Mouse (Mus musculus) brain, embryonic 18.5 days (tissue): ENCODE measurements around the gene Tmem177.

ENCODE experiments used
- DNase-seq: peaks from one replicate; pipeline ENCODE4 v3.0.0-alpha.2; 2012; ENCODE audit warnings: low read depth, low spot score

The Tmem177 gene

DNA sequence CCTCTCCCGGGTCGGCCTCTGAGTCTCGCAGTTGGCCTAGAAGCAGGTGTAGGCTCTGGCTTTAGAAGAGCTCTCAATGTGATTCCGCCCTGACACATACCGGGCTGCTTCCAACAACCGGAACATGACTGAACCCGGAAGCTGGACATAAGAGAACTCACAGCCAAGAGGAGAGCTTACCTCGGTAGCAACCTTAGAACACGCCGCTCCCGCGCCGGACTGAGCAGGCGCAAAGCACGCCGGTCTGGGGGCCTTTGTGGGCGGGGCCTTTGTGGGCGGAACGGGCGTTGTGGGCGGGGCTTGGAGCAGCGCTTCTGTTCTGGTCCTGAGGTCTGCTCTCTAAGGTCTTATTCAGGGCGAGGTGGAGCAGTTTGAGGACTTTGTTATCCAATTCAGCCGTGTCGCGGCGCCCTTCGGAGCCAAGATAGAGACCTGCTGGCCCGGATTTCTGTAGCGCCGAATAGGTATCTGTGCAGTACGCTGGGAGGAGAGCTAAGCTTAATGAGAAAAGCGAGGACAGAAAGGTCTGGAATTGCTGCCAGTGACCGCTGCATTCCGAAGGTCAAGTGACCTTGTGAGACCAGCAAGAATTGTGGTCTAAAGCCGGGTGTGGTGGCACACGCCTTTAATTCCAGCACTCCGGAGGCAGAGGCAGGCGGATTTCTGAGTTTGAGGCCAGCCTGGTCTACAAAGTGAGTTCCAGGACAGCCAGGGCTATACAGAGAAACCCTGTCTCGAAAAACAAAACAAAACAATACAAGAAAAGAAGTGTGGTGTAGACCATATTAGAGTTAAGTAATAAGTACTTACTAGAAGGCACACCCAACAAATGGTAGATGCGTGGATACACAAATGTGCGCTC lies at the start of gene Tmem177:
TSS of gene Tmem177 (minus strand) at position 256 of the 862 bp plus-strand sequence.
- no peak for DNase-seq

DNA sequence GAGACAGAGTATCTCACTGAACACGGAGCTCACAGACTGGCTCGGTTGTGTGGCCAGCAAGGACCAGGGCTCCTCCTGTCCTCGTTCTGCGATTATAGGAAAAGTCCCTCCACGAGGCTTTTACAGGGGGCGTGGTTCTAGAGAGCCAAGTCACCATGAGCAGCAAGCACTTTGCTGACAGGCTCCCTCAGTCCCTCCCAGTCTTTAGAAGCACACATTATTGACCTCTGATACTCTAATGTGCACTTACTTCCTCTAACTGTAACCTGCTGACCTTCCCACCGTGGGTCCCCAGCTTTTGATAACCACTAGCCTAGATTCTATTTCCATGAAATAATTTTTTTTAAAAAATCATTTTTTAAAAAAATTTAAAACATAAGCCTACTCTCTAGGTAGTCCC lies 46.9 kb upstream of the Tmem177 start:
- DNase-seq = no peak

DNA sequence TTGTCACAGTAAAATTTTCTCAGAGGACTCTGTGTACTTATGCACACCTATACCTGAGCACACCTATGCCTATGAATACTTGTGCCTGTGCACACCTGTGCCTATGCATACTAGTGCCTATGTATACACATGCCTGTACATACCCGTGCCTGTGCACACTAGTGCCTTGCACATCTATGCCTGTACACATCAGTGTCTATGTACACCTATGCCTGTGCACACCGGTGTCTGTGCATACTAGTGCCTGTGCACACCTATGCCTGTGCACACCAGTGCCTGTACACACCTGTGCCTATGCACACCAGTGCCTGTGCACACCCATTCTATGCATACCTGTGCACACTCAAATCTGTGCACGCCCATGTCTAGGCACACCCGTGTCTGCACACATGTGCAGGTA lies 46.5 kb upstream of the Tmem177 start:
- DNase-seq = no peak

DNA sequence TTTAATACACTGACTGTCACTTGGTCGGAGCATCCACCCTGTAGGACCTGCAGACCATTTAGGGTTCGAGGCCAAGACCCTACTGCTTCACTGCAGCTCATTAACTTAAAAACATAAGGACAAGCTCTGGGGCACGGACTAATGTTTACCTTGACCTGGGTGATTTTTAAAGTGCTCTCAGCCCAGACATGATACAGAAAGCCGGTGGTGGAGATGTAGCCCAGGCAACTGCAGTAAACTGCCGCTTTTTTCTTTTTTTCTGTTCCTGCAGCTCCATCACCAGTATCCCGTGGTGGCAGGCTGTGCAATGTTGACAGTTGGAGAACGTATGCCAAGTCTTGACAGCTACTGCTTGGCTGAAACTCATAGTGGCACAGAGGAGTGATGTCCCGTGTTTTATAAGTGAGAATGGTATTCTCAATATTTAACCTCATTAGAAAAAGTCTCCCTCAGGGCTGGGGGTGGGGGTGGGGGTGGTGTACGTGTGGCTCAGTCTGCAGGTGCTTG lies 44.8 kb upstream of the Tmem177 start:
- peak; percentile 28 for DNase-seq

DNA sequence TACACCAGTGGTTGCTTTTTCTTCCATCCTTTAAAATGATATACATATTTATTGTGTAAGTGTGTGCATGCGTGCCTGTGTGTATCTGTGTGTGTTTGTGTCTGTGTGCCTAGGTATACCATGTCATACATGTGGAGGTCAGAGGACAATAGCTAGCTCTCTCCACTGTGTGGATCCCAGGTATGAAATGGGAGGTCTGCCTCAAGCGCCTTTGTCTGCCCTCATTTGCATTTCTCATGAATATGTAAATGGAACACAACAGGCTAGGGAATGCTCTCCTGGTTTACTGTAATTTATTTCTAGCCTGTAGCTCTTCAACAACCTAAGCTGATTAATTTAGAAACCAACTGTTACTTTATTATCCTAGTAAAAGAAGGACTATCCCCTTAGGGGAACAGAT lies 41.7 kb upstream of the Tmem177 start:
- DNase-seq = no peak

DNA sequence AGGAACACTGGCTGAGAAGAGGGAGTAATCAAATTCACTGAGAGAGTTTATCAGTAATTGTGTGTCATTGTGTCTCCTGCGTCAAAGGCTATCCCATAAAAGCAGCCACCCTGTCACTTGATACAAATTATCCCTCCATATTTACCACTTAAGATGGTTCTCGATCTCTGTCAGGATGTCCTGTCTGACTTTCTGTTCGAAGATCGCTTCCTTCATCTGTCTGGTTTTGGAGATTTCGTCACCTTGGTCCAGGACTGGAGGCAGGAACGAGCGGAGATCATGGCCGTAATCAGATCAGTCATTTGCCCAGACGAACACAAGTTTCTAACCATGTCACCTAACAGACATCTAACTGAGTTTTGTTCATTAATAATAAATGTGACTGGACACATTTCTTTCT lies 40.4 kb upstream of the Tmem177 start:
- DNase-seq = no peak

DNA sequence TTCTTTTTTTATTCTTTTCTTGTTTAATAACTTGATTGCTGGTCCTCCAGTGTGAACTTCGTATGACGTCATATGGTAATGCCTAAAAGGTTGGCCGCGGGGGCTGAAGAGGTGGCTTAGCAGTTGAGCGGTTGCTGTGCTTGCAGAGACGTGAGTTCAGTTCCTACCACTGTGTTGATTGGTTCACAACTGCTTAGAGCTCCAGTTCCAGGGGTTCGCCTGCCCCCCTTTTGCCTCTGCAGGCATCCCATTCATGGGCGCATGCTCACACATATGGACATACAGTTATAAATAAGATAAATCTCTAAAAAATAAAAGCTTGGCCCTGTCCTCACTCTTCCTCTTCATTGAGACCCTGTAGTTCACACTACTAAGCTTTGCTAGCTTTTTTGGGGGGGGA lies 37.1 kb upstream of the Tmem177 start:
- no peak for DNase-seq

DNA sequence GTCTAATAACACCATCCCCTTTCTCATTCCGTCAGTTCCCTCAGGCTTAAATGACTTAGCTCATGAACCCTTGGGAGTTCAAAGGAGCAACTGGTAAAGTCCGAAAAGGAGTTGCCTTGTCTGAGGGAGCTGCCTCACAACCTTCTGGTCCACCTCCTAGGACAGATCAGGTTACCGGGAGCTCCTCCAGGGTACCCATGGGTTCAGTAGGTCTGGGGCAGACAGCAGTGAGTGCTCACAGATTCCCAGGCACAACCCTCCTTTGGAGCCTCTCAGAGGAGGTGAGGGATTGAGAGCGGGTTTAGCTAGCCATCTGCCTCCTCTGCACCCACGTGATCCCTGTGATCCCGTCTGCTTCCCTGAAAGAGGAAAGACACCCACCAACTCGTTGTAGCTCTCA lies 23.9 kb upstream of the Tmem177 start:
- DNase-seq = no peak

DNA sequence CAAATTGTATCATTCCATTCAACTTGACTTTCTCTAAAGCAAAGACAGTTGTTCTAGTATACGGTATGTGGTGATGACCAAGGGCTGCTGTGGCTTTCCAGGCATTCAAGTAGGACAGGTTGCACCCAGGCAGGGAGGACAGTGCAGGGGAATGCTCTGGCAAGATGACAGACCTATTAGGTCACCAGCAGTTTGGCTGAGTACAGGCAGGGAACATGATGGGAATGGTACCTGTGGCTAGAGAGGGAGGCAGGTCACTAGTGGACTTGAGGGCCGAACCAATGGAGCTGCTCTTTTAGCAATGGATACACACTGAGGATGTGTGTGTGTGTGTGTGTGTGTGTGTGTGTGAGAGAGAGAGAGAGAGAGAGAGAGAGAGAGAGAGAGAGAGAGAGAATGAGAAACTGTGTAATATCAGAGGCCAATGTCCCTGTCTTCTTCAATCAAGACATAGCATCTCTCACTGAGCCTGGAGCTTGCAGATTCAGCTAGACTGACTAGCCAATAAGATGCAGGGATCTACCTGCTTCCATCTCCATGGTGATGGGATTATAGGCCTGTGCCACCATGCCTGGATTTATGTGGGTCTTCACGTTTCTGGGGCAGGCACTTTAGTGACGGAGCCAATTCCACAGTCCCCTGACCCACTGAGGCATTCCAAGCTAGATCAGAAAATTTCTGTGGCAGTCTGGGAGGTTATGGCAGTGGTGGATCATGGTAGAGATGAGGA lies 18.6 kb upstream of the Tmem177 start:
- no peak for DNase-seq

DNA sequence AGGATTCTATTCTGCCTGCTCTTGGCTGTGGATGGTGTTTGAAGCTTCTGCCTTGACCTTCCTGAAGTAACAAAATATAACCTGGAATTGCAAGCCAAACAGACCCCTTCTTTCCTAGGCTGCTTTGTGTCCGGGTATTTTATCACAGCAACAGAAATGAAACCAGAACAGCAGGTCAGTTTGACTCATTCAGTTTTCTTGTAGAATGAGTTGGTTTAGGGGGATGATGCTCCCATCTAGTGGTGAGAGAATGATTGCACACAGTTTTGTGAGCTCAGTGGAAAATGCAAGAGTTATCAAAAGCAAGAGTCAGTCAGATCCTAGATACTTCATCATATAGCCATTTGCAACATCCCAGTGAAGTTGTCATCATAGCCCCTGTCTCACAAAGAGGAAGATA lies 16.7 kb upstream of the Tmem177 start:
- DNase-seq = peak; percentile 37

DNA sequence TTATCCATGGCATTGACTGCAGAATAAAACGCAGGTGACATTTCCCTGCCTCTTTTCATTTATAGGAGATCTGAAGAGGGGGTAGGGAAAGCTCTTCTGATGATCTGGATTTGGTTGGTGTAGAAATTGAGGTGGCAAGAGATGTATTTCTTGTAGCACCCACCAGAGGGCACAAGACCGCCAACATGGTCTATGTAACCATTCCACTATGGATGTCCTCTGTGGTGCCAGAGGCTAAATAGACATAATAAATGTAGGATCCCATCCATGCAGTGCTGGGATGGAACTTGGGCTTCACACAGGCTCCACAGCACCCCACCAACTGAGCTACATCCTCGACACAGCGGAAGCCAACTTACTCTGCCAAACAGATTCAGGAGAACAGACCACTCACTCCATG lies 6.3 kb upstream of the Tmem177 start:
- no peak for DNase-seq

DNA sequence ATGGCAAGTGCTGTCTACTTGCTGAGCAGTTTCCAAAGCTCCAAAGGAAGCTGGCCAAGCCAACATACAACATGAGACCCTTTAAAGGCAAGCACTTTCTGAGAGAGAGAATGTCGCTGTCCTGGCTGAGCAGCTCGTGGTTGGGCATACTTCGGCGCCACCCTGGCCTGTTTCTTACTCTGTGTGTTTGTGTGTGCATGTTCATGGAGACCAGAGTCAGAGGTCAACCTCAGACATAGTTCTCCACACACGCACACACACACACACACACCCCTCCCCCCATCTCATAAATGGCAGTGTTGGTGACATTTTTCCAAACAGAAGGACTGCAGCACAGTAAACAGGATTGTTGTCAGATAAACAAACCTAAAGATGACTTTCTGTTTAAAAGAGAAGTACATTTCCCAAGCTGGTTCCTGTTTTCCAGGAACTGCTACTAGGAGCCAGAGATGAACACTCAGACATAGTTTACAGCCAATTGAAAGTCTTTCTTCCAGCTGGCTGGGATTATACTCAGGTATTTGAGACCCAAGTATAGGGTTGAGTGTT lies 3.9 kb upstream of the Tmem177 start:
- DNase-seq = no peak

DNA sequence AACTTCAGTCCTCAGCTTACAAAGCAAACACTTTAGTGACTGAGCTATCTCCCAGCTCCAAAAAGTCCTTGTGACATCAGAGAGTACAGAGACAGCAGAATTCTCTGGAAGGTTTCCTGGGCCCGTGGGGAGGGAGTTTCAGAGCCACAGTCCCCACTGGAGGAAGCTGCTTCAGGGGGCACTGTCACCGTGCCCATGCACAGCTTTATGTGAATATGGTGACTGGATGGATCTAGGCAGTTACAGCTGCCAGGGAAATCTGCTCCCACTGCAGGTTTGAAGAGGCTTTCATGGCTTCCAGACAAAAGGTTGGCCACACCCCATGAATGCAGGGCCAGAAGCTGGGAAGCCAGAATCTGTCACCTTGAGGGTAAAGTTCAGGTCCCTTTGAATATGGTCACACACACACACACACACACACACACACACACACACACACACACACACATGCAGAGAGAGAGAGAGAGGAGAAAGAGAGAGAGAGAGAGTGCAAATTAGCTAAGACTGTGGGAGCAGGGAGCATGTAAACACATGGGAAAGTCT lies 5.7 kb downstream of the Tmem177 start:
- DNase-seq = no peak

DNA sequence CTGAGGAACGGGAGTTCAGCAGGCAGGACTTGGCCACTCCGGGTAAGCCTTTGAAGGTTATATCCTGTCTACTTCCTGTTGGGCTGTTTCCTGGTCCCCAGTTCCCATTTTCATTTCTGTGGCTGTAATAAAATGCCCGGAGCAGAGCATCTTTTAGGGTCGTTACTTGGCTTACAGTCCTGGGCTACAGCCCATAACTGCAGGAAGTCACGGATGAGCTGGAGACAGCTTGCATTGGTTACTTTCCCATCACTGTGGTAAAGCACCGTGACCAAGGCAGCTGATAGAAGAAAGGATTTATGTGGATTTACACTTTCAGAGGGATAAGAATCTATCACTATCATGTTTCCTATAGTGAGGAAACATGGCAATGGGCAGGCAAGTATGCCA lies 9.8 kb downstream of the Tmem177 start:
- DNase-seq = no peak

DNA sequence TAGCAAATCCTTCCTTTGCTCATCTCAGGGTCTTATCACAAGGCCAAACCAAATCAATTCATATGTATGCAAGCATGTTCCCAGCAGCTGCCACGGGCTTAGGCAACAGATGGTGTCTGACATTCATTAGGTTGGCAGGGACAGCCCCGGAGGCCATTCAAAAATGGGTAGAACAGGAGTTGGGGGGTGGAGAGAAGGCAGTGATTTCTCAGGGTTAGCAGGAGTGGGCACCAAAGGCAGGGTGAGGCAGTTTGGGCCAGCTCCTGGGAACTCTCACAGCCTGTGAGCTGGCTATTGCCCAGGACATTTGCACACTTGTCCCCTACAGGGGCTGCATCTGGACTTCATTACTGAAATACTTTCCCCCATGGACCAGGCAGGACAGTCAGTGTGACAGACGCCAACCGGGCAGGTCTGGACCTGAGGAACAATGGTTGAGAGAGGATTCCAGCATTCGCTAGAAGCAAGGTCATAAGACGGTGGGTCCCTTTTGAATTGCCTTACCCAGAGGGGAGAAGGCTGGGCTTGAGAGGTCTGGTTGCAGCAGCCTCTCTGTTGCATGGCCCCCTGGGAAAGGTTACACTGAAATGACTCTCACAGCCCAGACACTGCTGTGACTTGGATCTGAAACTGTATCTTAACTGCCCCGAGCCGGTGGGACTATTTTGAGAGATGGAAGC lies 10.3 kb downstream of the Tmem177 start:
- no peak for DNase-seq

DNA sequence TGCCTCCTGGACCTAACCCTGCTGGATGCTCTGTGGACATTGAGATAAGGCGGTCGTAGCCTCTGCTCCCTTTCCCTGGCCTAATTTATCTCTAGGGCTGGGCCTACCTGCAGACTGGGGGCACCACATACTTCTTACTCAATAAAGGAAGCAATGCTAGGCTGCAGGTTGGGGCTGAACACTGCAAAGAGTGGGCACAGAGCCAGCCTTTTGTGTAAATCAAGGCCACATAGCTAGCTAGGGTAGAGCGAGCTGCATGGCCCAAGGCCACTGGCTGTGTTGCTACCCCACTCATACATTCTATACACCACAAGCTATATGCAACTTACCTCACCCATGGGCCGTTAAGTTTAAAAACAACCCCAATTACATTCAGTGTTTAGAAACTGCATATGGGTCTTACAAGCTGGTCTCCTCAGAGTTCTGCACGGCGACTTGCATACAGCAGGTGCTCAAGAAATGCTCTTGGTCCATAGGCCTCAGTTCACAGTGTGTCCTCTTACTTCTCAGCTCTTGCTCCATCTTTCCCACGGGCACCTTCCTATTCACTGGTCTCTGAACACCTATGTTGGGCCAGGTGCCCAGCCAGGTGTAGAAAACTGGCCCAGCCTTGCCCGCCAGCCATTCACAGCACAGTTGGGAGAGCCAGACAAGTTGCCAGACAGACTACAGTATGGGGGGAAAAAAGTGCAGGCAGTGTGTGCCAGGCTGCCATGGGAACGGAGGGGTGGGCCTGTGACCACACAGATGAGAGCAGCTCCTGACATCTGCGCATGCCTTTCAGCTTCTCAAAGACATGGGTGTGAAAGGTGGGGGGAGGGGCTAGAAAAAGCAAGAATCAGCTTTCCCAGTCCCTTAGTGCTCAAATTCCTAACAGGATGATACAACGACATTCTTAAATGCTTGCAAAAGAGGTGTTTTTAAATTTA lies 13.5 kb downstream of the Tmem177 start:
- DNase-seq = peak; percentile 79

DNA sequence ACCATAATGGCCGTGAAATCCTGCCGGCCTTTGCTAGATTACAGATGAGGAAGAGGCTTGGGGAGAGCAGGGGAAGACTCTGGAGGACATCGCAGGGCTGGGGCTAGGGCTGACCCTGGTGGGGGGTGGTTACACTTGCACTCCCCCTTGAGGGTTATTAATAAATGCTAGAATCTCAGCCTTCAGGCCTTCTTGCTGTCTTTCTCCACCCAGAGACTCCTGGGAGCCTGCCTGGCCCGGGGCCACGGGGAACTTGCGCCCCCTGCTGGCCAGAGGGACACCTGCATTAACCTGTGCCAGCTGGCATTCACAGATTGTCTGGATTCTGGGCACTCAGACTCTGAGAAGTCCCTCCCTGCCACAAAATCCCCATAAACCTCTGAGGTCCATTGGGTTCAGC lies 18.1 kb downstream of the Tmem177 start:
- DNase-seq = no peak

DNA sequence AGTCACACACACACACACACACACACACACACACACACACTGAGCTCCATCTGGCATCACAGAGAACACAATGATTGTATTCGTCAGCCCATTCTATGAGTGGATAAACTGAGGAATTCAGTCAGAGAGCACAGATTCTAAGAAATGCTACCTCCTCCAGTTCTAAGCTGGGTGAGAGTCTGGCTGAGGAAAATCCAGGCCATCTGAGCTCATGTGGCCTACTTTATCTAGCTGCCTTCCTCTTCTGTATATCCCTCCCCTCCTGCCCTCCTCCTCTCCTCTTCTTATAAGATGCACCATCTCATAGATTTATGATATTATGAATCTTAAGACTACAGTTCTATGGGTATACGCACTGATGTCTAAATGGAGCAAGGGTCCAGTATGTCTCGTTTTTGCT lies 19.4 kb downstream of the Tmem177 start:
- DNase-seq = no peak

DNA sequence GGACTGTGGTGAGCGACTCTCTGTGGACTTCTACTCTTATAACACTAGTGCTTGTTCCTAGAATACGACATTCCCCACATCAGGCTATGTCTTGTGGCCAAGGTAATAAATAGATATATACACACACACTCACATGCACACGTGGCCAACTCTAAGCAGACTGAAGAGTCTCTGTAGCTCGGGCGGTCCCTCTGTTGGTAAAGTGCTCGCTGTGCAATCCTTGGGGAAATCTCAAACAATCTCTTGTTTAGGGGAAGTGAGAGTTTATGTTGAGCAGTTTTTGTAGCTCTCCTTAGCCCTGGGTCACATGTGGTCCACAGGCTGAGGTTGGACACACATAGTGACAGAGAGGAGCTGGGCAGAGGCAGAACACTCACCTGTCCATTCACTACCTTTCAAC lies 20.1 kb downstream of the Tmem177 start:
- no peak for DNase-seq

DNA sequence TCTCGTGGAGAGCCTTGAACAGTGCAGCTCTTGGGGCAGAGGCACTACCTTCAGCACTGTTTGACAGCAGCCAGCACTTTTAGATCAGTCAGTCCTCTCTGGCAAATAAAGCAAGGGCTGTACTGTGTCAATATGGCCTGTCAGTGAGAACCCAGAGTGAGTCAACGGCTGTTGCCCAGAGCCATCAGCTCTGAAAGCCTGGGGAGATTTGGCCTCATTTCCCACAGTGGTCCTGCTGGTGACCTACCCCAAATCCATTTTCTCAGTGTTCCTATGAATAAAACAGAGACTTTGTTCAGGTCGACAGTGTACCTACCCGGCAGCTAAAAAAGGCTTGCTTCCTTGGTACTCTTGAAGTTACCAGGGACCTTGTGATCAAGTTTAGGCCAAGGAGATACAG lies 21.1 kb downstream of the Tmem177 start:
- no peak for DNase-seq

DNA sequence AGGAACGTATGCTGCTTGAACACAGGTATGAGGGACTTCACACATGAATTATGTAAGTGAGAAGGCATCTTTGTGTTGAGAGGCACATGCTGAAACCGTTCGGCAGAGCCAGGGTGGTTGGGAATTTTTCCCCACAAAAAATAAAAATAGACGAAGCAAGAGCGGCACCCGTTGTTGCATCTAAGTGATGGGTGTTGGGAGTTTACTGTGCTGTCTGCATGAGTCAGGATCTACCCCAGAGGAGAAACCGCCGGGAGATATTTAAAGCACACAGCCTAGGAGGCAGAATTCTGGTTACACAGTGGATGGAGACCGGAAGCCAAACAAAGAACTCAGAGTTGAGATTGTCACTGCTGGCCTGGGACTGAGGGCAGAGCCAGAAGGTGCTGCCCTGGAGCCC lies 21.9 kb downstream of the Tmem177 start:
- no peak for DNase-seq
